Mouse (Mus musculus) liver, embryonic 14.5 days (tissue): ENCODE measurements around the gene Gm9857.

Source experiments
- CTCF ChIP-seq: IDR thresholded peaks from 2 replicates; pipeline ENCODE4 v1.5.1; 2016; ENCODE audit warnings: antibody characterized with exemption, low read depth, control low read depth
- EP300 ChIP-seq: IDR thresholded peaks from 2 replicates; pipeline ENCODE4 v1.6.1; 2016; ENCODE audit warnings: antibody characterized with exemption, low read depth

DNA sequence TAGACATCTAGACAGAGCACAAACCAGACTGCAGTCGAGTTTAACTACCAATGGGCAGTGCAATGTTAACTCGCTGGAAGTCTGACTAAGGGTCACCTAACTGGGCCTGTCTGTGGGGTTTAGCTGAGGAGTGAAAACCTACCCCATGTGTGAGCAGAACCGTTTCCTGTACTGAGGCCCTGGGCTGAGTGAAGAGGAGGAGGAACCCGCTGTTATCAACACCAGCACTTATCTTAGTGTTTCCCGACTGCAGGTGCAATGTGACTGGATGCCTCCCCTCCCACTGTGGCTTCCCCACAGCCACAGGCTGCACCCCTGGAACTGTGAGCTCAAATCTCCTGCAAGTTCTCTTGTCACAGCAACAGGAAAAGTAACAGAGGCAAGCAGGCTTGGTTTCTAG, 43.7 kb upstream of the Gm9857 start:
- TF ChIP-seq CTCF (no peak), EP300 (no peak)
